Mouse (Mus musculus) bone marrow, adult 2 months (tissue): ENCODE measurements at regions not wholly inside any gene's neighbourhood (a gene's known extent, or its start where the extent isn't known, plus 50 kb on each side); places are given as distances from the start of the nearest gene placed in this dataset.

Experiments
- H3K27ac ChIP-seq: fragments of 200-500 bp; 2 replicates; pipeline ENCODE4 v1.5.1; 2012; ENCODE audit warnings: low read depth, mild to moderate bottlenecking, control low read depth, inconsistent platforms, low read length; ENCODE audit not compliant: control insufficient read depth, poor library complexity, insufficient read depth
- H3K4me1 ChIP-seq: fragments of 200-500 bp; 2 replicates; pipeline ENCODE4 v1.6.1; 2011; ENCODE audit warnings: low read length; ENCODE audit not compliant: control insufficient read depth, insufficient read depth
- H3K4me3 ChIP-seq: fragments of 200-500 bp; replicated peaks from 2 replicates; pipeline ENCODE3; 2011; ENCODE audit warnings: mild to moderate bottlenecking, low read depth, low read length, control low read depth; ENCODE audit not compliant: control insufficient read depth
- CTCF ChIP-seq: fragments of 200-500 bp; IDR thresholded peaks from 2 replicates; pipeline ENCODE4 v1.5.1; 2011; ENCODE audit warnings: low read length, control low read depth; ENCODE audit not compliant: control insufficient read depth, insufficient read depth
- POLR2A ChIP-seq: fragments of 200-500 bp; IDR thresholded peaks from 2 replicates; pipeline ENCODE4 v1.6.1; 2011; ENCODE audit warnings: low read depth, mild to moderate bottlenecking, control low read depth, low read length, borderline replicate concordance; ENCODE audit not compliant: control insufficient read depth
- WGBS: fragments of 180-500 bp; shearing (Covaris S2); methylation state at CpG from one replicate; pipeline ENCODE4 v1.1.7; 2018; 5-methylcytosine and 5-hydroxymethylcytosine counted together

DNA sequence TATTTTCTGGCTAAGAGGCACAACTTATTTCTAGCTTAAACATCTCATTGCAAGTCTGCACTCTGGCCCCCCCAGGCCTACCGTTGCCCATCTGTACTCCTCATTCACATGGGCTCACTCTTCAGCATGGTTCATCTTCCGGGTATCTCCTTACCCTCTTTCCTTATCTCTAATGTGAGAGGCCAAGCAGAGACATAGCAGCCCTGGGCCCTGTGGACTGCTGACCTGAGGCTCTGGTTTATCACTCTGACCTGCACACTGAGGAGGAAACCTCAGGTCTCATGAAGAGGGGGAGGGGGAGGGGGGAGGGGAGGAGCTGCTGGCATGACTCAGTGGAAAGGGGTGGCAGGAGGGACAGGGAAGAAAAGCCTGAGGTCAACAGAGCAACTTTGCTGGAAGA, 162.1 kb upstream of the Lrfn2 start:
- TF ChIP-seq POLR2A (no peak), CTCF (no peak)
- Histone ChIP-seq H3K4me1 (no peaks in the 10 kb centered on the region), H3K27ac (no peak overlapping the region), H3K4me3 (no peak overlapping the region)
- 83% methylated on average over 2 of the region's 2 CpGs for WGBS

DNA sequence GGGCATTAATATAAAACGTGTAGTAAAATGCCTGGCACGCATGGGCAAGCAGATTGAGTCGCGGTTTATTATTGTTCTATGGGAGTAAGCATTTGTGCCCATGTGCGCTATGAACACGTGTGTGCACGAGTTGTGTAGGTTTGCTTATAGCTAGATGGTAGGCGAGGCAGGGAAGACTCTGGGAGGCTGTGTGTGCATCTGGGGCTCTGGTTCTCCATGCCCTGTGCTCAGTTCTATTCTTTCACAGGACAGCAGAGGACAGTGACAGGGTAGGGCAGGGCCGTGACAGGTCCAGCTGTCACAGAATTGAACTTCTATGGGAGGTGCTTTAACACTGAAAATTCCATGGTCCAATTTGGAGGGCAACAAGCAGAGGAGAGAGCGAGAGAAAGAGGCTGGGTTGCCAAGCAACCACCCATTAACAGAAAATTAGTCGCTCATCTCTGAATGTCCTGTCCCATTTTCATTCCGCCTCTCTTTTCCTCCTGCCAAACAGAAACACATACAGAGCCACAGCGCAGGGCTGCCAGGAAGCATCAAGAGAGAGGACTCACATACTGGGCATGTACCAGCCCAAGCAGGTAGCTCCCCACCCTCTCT, 160.4 kb upstream of the Lrfn2 start:
- no peak for TF ChIP-seq CTCF
- TF ChIP-seq POLR2A: no peak
- Histone ChIP-seq H3K4me3 (no peak overlapping the region), H3K27ac (no peak overlapping the region), H3K4me1 (no peaks in the 10 kb centered on the region)
- 80% methylated on average over 13 of the region's 13 CpGs for WGBS

DNA sequence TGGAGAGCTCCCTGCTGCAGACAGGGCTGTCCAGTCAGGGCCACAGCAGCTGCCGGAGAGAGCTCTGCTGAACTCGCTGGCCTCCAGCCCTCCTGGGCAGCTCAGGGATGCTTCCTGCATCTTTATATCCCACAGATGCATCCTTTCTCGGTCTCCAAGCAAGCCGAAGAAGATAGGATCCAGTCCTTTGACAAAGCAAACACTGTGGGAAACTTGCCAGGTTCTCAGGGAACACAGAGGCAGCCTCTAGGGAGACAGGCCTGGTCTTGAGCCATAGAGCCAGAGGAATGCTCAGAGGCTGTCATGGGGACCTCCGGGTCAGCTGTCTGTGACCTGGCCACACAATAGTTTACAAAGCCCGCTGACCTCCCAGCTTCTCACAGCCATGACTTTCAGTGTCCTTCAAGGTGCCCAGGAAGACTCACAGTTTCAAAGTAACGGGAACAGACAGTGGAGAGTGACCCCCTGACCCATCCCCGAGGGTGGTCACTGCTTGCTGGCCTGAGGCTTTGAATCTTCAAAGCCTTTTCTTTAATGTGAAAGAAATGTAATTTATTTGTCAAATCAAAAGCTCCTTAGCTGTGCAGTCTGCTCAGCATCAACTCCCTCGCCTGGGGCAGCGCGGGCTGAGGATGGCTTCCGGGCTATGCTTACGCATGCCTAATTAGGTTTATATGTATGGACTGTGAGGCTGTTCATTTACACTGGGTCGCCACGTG, 157.8 kb upstream of the Lrfn2 start:
- Histone ChIP-seq H3K27ac (no peak overlapping the region), H3K4me3 (no peak overlapping the region), H3K4me1 (no peaks in the 10 kb centered on the region)
- 78% methylated on average over 15 of the region's 15 CpGs for WGBS
- TF ChIP-seq POLR2A: no peak
- TF ChIP-seq CTCF: no peak

DNA sequence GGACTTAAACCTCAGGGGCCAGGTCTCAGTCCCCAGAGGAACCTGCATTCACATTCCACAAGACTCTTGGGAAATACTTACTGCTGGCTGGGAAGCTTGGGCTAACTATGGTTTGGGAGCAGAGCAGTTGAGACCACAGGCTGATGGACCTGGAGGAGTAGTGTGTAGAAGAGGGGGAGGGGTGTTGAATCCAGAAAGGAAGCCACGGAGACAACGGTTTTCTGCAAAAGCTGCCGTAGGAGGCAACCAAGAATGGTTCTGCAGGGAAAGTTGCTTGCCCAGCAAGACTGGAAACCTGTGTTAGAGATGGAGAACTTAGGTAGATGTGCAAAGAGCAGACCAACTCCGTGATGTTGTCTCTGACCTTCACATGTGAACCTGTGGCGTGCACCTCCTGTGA, 156.7 kb upstream of the Lrfn2 start:
- no peak overlapping the region for H3K4me3 ChIP-seq
- 58% methylated on average over 5 of the region's 5 CpGs for WGBS
- TF ChIP-seq POLR2A (no peak), CTCF (no peak)
- no peaks in the 10 kb centered on the region for H3K4me1 ChIP-seq
- H3K27ac ChIP-seq: no peak overlapping the region

DNA sequence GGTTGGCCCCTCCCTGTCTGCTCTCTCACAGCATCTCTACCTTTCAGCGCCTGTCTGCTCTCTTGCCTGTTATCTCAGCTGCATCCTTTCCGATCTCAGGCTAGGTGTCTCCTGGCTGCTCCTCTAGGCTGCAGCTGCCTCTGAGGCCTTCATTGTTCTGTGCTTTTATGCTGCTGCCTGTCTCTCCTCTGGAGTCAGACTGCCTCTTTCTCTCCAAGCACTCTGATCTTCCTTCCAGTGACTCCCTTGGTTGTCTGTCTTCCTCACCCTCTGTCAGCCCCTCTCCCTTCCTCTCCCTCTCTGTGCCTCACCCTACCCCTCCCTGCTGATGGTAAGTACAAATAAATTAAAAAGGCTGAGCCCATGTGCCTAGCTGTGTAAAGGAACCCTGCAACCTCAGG, 155.7 kb upstream of the Lrfn2 start:
- no peaks in the 10 kb centered on the region for H3K4me1 ChIP-seq
- H3K27ac ChIP-seq: no peak overlapping the region
- H3K4me3 ChIP-seq: no peak overlapping the region
- no peak for TF ChIP-seq POLR2A
- TF ChIP-seq CTCF: no peak
- 45% methylated on average over 2 of the region's 2 CpGs for WGBS

DNA sequence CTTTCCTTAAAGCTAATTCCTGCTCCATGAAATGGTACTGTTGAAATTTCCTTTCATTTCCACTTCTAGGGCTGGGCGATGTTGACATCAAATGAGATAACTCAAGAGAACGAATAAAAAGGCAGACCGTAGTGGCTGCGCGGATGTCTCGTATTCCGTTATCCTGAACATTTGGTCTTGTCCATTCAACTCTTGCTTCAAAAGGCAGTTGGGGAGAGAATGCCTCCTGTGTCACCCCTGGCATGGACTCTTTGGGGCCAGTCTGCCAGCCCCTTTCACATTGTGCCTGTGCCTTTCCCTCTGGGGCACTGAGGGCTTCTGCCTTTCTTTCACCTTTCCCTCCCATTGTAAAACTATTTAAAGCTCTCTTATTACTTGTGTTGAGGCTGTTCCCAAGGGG, 152.0 kb upstream of the Lrfn2 start:
- Histone ChIP-seq H3K4me1 (no peaks in the 10 kb centered on the region), H3K27ac (no peak overlapping the region), H3K4me3 (no peak overlapping the region)
- 92% methylated on average over 7 of the region's 7 CpGs for WGBS
- TF ChIP-seq POLR2A (no peak), CTCF (no peak)

DNA sequence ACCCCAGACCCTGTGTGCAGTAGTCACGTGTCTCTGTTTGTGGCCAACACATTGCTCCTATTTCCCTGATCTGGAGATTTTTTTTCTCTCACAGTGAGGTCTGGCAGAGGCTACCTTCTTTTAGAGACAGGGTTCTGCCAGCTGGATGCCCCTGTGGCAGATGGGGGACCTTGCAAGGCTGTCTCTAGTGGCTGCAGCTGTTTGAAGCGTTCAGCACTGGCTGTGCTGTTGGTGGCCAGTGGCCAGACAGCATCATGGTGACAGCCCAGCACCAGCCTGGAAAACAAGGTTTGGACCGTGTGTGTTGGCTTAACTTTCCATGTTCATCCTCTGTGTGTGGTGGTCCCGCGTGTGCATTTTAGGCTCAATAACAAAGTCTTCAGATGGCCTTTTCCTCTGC, 147.8 kb upstream of the Lrfn2 start:
- Histone ChIP-seq H3K27ac (no peak overlapping the region), H3K4me1 (no peaks in the 10 kb centered on the region), H3K4me3 (no peak overlapping the region)
- WGBS: 76% methylated on average over 5 of the region's 5 CpGs
- TF ChIP-seq CTCF (no peak), POLR2A (no peak)

DNA sequence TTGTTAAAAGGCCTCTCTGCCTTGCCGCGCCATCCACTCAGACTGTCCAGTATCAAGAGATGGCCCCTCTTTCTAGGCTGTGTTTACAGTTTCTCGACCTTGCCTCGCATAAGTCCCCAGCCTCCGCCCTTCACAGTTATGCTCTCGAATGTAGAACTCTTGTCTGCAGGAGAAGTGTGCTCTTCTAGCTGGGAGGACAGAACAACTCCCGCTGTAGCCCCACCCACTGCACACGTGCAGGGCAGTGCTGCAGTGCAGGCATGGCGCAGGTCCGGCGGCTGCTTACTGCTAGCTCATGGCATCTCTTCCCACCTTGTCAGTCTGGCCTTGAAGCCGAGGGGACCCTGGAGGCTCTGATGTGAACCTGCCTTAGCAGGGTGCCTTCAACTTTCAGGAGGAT, 145.7 kb upstream of the Lrfn2 start:
- WGBS: 80% methylated on average over 12 of the region's 12 CpGs
- no peak for TF ChIP-seq POLR2A
- Histone ChIP-seq H3K27ac (no peak overlapping the region), H3K4me1 (no peaks in the 10 kb centered on the region), H3K4me3 (no peak overlapping the region)

DNA sequence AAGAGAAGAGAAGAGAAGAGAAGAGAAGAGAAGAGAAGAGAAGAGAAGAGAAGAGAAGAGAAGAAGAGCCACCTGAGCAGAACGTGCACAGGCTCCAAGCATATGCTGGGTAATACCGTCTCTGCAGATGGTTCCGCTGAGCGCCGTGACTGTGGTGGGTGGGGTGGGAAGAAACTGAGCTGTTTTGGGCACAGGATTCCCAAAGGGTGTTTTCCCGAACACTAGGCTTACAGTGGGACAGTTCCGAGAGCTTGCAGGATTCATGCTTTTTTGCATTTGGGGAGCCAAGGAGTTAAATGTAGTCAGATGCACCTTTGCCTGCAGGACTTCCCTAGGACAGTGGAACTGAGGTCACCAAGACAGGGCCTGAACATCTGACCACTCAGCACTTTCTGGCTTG, 142.3 kb upstream of the Lrfn2 start:
- Histone ChIP-seq H3K27ac (no peak overlapping the region), H3K4me1 (no peaks in the 10 kb centered on the region), H3K4me3 (no peak overlapping the region)
- 87% methylated on average over 7 of the region's 7 CpGs for WGBS
- TF ChIP-seq POLR2A (no peak), CTCF (no peak)
